Mouse (Mus musculus): ENCODE results near the gene Rabgap1l. TPM values are rescaled to one million over a fixed set of nuclear protein-coding genes. Genes with fewer than 3 reads are reported as not detected.
"Not testable (repeated sequence)": the region's sequence is repeated elsewhere in the genome, so short reads cannot be mapped to it uniquely, and the experiment has no call there.

Gene Rabgap1l
- total and polyA plus RNA-seq, 3 experiments: 19.0 to 68.4 (median 67.6) TPM

- 62% methylated on average over 7 of the region's 7 CpGs for WGBS
- intact Hi-C loops (cut with DNase I): no loop called here
- H3K9ac ChIP-seq (ENCODE audit: low read depth, low read length): no peak overlapping the region
These were observed 506.5 kb downstream of the Rabgap1l start for GRCm38 (mm10) chr1:160286400-160287057.

GRCm38 (mm10) chr1:160284241-160284640 is 508.8 kb downstream of the Rabgap1l start:
- no peak overlapping the region for H3K9ac ChIP-seq (ENCODE audit: low read depth, low read length)
- intact Hi-C loops (cut with DNase I): no loop called here
- H3K4me3 ChIP-seq: no peak overlapping the region
- no peaks in the 10 kb centered on the region for H3K4me1 ChIP-seq (ENCODE audit: control insufficient read depth, insufficient read depth, low read length)
- WGBS: 86% methylated on average over 4 of the region's 4 CpGs
- H3K27me3 ChIP-seq (ENCODE audit: control insufficient read depth, insufficient read depth, low read length): no peaks in the 10 kb centered on the region
- DNase-seq: no peak
- no peaks in the 10 kb centered on the region for H3K36me3 ChIP-seq (ENCODE audit: control insufficient read depth, insufficient read depth, low read length)
- H3K27ac ChIP-seq: no peak overlapping the region
- no peaks in the 10 kb centered on the region for H3K79me2 ChIP-seq (replicated peaks; ENCODE audit: control insufficient read depth, insufficient read depth, low read length)
- no peak for TF ChIP-seq CTCF (IDR thresholded peaks at IDR 0.05)
- no peak for TF ChIP-seq POLR2A (IDR thresholded peaks at IDR 0.05; ENCODE audit: insufficient read depth, low read depth, low read length)
- no peak for TF ChIP-seq EP300 (IDR thresholded peaks at IDR 0.05; ENCODE audit: insufficient read depth, low read depth, low read length)

More at GRCm38 (mm10) chr1:160286400-160287057, 506.5 kb downstream of the Rabgap1l start:
- no peak for DNase-seq
- no peaks in the 10 kb centered on the region for H3K36me3 ChIP-seq (ENCODE audit: control insufficient read depth, insufficient read depth, low read length)
- no peaks in the 10 kb centered on the region for H3K4me1 ChIP-seq (ENCODE audit: control insufficient read depth, insufficient read depth, low read length)
- H3K27me3 ChIP-seq (ENCODE audit: control insufficient read depth, insufficient read depth, low read length): no peaks in the 10 kb centered on the region
- TF ChIP-seq EP300 (IDR thresholded peaks at IDR 0.05; ENCODE audit: insufficient read depth, low read depth, low read length) (no peak), CTCF (IDR thresholded peaks at IDR 0.05) (no peak), POLR2A (IDR thresholded peaks at IDR 0.05; ENCODE audit: insufficient read depth, low read depth, low read length) (no peak)
- H3K4me3 ChIP-seq: no peak overlapping the region
- no peaks in the 10 kb centered on the region for H3K79me2 ChIP-seq (replicated peaks; ENCODE audit: control insufficient read depth, insufficient read depth, low read length)
- no peak overlapping the region for H3K27ac ChIP-seq

- 73% methylated on average over 2 of the region's 2 CpGs for WGBS
- H3K27ac ChIP-seq; DNase-seq; H3K4me3 ChIP-seq; intact Hi-C loops (cut with DNase I); H3K27me3 ChIP-seq (ENCODE audit: control insufficient read depth, insufficient read depth, low read length); H3K4me1 ChIP-seq (ENCODE audit: control insufficient read depth, insufficient read depth, low read length); H3K9ac ChIP-seq (ENCODE audit: low read depth, low read length); H3K79me2 ChIP-seq (replicated peaks; ENCODE audit: control insufficient read depth, insufficient read depth, low read length); H3K36me3 ChIP-seq (ENCODE audit: control insufficient read depth, insufficient read depth, low read length): not testable (repeated sequence)
These were observed 510.7 kb downstream of the Rabgap1l start for GRCm38 (mm10) chr1:160282166-160282874.

- 62% methylated on average over 3 of the region's 3 CpGs for WGBS
- no peaks in the 10 kb centered on the region for H3K79me2 ChIP-seq (replicated peaks; ENCODE audit: control insufficient read depth, insufficient read depth, low read length)
- no peaks in the 10 kb centered on the region for H3K27me3 ChIP-seq (ENCODE audit: control insufficient read depth, insufficient read depth, low read length)
- H3K4me3 ChIP-seq: no peak overlapping the region
- H3K36me3 ChIP-seq (ENCODE audit: control insufficient read depth, insufficient read depth, low read length): no peaks in the 10 kb centered on the region
- intact Hi-C loops (cut with DNase I): no loop called here
- no peak for DNase-seq
- no peaks in the 10 kb centered on the region for H3K4me1 ChIP-seq (ENCODE audit: control insufficient read depth, insufficient read depth, low read length)
- no peak overlapping the region for H3K27ac ChIP-seq
- H3K9ac ChIP-seq (ENCODE audit: low read depth, low read length): no peak overlapping the region
- TF ChIP-seq CTCF (IDR thresholded peaks at IDR 0.05): no peak
- TF ChIP-seq POLR2A (IDR thresholded peaks at IDR 0.05; ENCODE audit: insufficient read depth, low read depth, low read length): no peak
- TF ChIP-seq EP300 (IDR thresholded peaks at IDR 0.05; ENCODE audit: insufficient read depth, low read depth, low read length): no peak
These were observed 511.5 kb downstream of the Rabgap1l start for GRCm38 (mm10) chr1:160281337-160282084.

GRCm38 (mm10) chr1:160280603-160281002 is 512.4 kb downstream of the Rabgap1l start:
- Histone ChIP-seq H3K79me2 (replicated peaks; ENCODE audit: control insufficient read depth, insufficient read depth, low read length) (no peaks in the 10 kb centered on the region), H3K9ac (ENCODE audit: low read depth, low read length) (no peak overlapping the region), H3K4me3 (no peak overlapping the region), H3K36me3 (ENCODE audit: control insufficient read depth, insufficient read depth, low read length) (no peaks in the 10 kb centered on the region), H3K4me1 (ENCODE audit: control insufficient read depth, insufficient read depth, low read length) (no peaks in the 10 kb centered on the region), H3K27ac (no peak overlapping the region), H3K27me3 (ENCODE audit: control insufficient read depth, insufficient read depth, low read length) (no peaks in the 10 kb centered on the region)
- DNase-seq: peak; percentile 38 to 43
- intact Hi-C loops (cut with DNase I): no loop called here
- TF ChIP-seq POLR2A (IDR thresholded peaks at IDR 0.05; ENCODE audit: insufficient read depth, low read depth, low read length) (no peak), CTCF (IDR thresholded peaks at IDR 0.05) (no peak), EP300 (IDR thresholded peaks at IDR 0.05; ENCODE audit: insufficient read depth, low read depth, low read length) (no peak)
- 52% methylated on average over 4 of the region's 4 CpGs for WGBS
